Mouse (Mus musculus): ENCODE measurements at regions not wholly inside any gene's neighbourhood (a gene's known extent, or its start where the extent isn't known, plus 50 kb on each side); places are given as distances from the start of the nearest gene placed in this dataset.

- no peaks in the 10 kb centered on the region for H3K4me1 ChIP-seq (replicated peaks; ENCODE audit: insufficient read depth, low read length)
- H3K27ac ChIP-seq = no peak overlapping the region
- H3K4me2 ChIP-seq (ENCODE audit: low read length) = no peak overlapping the region
- DNase-seq (ENCODE audit: low spot score) (no peak), ATAC-seq (replicated peaks; ENCODE audit: low FRiP score, low read depth) (no peak)
- no peaks in the 10 kb centered on the region for H3K9me3 ChIP-seq (replicated peaks; ENCODE audit: low read length)
- no peak overlapping the region for H3K4me3 ChIP-seq (replicated peaks; ENCODE audit: low read depth, low read length)
- H3K36me3 ChIP-seq (ENCODE audit: insufficient read depth, low read length) = no peaks in the 10 kb centered on the region
- WGBS = 28% methylated on average over 3 of the region's 3 CpGs
- no peak for TF ChIP-seq CTCF (IDR thresholded peaks at IDR 0.05; ENCODE audit: low read depth)
- H3K9ac ChIP-seq (ENCODE audit: low read depth, low read length) = no peak overlapping the region
- no peaks in the 10 kb centered on the region for H3K27me3 ChIP-seq (ENCODE audit: insufficient read depth, low read length)
Measured at GRCm38 (mm10) chr8:29274668-29275067, 1827.2 kb downstream of the Poteg start.

- no peaks in the 10 kb centered on the region for H3K4me1 ChIP-seq (replicated peaks; ENCODE audit: insufficient read depth, low read length)
- 83% methylated on average over 2 of the region's 2 CpGs for WGBS
- H3K27ac ChIP-seq = no peak overlapping the region
- no peak overlapping the region for H3K9ac ChIP-seq (ENCODE audit: low read depth, low read length)
- DNase-seq (ENCODE audit: low spot score) (no peak), ATAC-seq (replicated peaks; ENCODE audit: low FRiP score, low read depth) (no peak)
- H3K36me3 ChIP-seq (ENCODE audit: insufficient read depth, low read length) = no peaks in the 10 kb centered on the region
- H3K27me3 ChIP-seq (ENCODE audit: insufficient read depth, low read length) = no peaks in the 10 kb centered on the region
- TF ChIP-seq CTCF (IDR thresholded peaks at IDR 0.05; ENCODE audit: low read depth) = no peak
- no peak overlapping the region for H3K4me3 ChIP-seq (replicated peaks; ENCODE audit: low read depth, low read length)
- H3K4me2 ChIP-seq (ENCODE audit: low read length) = no peak overlapping the region
- no peaks in the 10 kb centered on the region for H3K9me3 ChIP-seq (replicated peaks; ENCODE audit: low read length)
Measured at GRCm38 (mm10) chr8:29278711-29279110, 1831.2 kb downstream of the Poteg start.

- ATAC-seq (replicated peaks; ENCODE audit: low FRiP score, low read depth) (no peak), DNase-seq (ENCODE audit: low spot score) (no peak)
- Histone ChIP-seq H3K4me2 (ENCODE audit: low read length) (no peak overlapping the region), H3K36me3 (ENCODE audit: insufficient read depth, low read length) (no peaks in the 10 kb centered on the region), H3K27ac (no peak overlapping the region), H3K9me3 (replicated peaks; ENCODE audit: low read length) (no peaks in the 10 kb centered on the region), H3K4me1 (replicated peaks; ENCODE audit: insufficient read depth, low read length) (no peaks in the 10 kb centered on the region), H3K4me3 (replicated peaks; ENCODE audit: low read depth, low read length) (no peak overlapping the region), H3K9ac (ENCODE audit: low read depth, low read length) (no peak overlapping the region), H3K27me3 (ENCODE audit: insufficient read depth, low read length) (no peaks in the 10 kb centered on the region)
- 26% methylated on average over 3 of the region's 3 CpGs for WGBS
- no peak for TF ChIP-seq CTCF (IDR thresholded peaks at IDR 0.05; ENCODE audit: low read depth)
Measured at GRCm38 (mm10) chr8:29279276-29279675, 1831.8 kb downstream of the Poteg start.

GRCm38 (mm10) chr8:29290386-29290785, 1842.9 kb downstream of the Poteg start:
- no peak for ATAC-seq (replicated peaks; ENCODE audit: low FRiP score, low read depth)
- Histone ChIP-seq H3K4me2 (ENCODE audit: low read length) (no peak overlapping the region), H3K36me3 (ENCODE audit: insufficient read depth, low read length) (no peaks in the 10 kb centered on the region), H3K27ac (no peak overlapping the region), H3K4me3 (replicated peaks; ENCODE audit: low read depth, low read length) (no peak overlapping the region), H3K9ac (ENCODE audit: low read depth, low read length) (no peak overlapping the region), H3K27me3 (ENCODE audit: insufficient read depth, low read length) (no peaks in the 10 kb centered on the region), H3K4me1 (replicated peaks; ENCODE audit: insufficient read depth, low read length) (no peaks in the 10 kb centered on the region), H3K9me3 (replicated peaks; ENCODE audit: low read length) (no peaks in the 10 kb centered on the region)
- DNase-seq (ENCODE audit: low spot score) = peak; percentile 33
- TF ChIP-seq CTCF (IDR thresholded peaks at IDR 0.05; ENCODE audit: low read depth) = peak; percentile 73
- 7% methylated on average over 6 of the region's 6 CpGs for WGBS
